Mouse (Mus musculus) left cerebral cortex, adult 18-20 months (tissue): Measurements from ENCODE around the gene Klhl2. TPM values are rescaled to one million over a fixed set of nuclear protein-coding genes. Genes with fewer than 3 reads are reported as not detected.

Experiments
- DNase-seq, 2 experiments: peaks; one replicate each; pipeline ENCODE4 v3.0.0; 2021 to 2022; ENCODE audit warnings: low spot score in 2 of 2, mixed read lengths in 1 of 2
- total RNA-seq, 2 experiments: library from RNA; stranded (reverse); gene quantifications; 2 replicates each; pipeline ENCODE4 v1.2.3; 2021

The Klhl2 gene
- total RNA-seq, 2 experiments from 2014 or later = 157 to 168 TPM

GRCm38 (mm10) chr8:64770814-64771213, 79.0 kb downstream of the Klhl2 start:
- DNase-seq = no peak

DNA sequence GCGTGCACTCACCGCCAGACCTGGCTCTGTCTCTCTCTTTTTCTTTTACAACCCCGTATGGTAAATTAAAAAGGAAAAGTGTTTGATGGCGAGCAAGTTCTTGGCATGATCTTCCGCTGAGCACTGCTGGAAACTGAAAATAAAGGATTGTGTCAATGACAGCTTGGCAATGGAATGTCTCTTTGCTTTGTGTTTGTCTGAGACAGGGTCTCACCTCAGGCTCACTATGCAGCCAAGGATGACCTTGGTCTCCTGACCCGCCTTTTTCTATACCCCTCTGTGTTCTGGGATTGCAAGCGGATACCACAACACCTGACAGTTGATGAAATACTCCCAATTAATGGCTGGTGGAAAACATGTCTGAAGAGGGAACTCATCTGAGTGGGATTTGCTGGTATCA, 80.2 kb downstream of the Klhl2 start:
- no peak for DNase-seq

GRCm38 (mm10) chr8:64768645-64769044, 81.2 kb downstream of the Klhl2 start:
- DNase-seq = no peak

DNA sequence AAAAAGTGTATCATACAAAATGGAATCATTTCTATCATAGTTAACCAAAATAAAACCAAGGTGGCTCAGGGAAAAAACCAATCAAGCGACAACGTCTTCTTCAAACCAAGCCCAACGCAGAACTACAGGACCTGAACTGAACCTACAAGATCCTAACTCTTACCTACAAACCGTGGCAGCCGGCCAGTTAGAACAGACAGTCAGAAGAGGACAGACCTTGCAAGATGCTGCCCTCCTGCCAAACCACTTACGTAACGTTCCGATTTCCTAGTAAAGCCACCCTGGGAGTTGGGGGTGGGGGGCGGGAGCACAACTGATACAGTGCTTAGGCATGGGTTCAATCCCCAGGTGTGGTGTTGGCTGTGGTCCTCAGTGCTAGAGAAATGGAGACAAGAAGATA, 82.8 kb downstream of the Klhl2 start:
- DNase-seq = no peak

DNA sequence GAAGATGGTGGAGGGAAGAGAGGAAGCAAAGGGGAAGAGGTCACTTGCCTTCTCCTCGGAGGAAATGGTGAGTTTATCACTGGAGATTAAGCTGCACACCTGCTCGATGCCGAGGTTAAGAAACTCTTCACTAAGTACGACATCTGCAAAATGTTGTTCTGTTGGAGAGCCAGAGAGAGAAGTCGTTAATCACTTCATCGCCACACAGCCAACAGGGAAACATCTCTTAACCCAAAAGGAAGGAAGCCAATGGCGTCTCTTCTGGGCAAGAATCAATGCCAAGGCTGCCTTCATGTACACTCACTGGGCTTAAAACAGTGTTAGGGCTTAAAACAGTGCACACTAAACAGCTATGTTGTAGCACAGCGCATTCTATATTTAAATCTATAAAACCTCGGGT, 85.7 kb downstream of the Klhl2 start:
- no peak for DNase-seq

GRCm38 (mm10) chr8:64762751-64763150, 87.1 kb downstream of the Klhl2 start:
- DNase-seq = no peak

GRCm38 (mm10) chr8:64761430-64761829, 88.4 kb downstream of the Klhl2 start:
- DNase-seq = no peak

GRCm38 (mm10) chr8:64757956-64758355, 91.9 kb downstream of the Klhl2 start:
- DNase-seq = no peak

GRCm38 (mm10) chr8:64746215-64747058, 103.4 kb downstream of the Klhl2 start:
- DNase-seq = no peak

GRCm38 (mm10) chr8:64740547-64741211, 109.1 kb downstream of the Klhl2 start:
- no peak for DNase-seq

DNA sequence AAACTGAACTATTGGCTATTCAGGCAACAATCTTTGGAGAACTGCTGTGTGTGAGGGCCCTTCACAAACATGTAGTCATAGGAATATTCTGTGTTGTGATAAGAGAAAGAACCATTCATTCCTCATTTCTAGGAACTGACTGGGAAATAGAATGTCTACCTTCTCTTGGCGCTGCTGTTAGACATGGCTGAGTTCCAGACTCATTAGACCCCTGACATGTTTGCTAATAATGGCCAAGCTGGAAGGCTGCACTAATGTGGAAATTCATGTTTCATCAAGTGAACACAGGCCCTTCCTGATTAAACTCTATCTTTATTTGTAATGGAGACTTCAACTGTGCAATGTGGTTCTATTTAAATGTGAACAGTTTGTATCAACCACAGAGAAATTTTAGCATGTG, 110.9 kb downstream of the Klhl2 start:
- DNase-seq = no peak

- DNase-seq = no peak
These were observed 113.0 kb downstream of the Klhl2 start for GRCm38 (mm10) chr8:64736767-64737323.

DNA sequence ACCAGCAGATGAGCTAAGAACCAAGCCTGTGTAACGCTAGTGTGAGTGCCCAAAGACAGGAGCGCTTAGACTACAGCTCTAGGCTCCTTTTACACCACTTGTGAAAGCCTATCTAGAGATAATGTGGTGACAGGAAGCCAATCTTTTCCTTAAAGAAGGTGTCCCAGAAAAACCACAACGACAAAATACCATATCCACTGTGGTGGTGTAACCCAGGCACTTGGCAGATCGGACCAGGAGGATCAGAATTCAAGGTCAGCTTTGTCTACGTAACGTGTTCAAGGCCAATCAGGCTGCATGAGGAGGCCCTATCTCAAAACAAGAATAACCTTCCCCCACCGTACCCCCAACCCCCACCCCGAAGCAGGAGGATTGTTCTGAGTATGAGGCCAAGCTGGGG, 114.7 kb downstream of the Klhl2 start:
- DNase-seq = no peak

GRCm38 (mm10) chr8:64733271-64733943, 116.4 kb downstream of the Klhl2 start, which contains the start of gene Msmo1:
Msmo1 (minus strand) TSS chr8:64733792.
- peak; percentile 92 to 97 for DNase-seq

DNA sequence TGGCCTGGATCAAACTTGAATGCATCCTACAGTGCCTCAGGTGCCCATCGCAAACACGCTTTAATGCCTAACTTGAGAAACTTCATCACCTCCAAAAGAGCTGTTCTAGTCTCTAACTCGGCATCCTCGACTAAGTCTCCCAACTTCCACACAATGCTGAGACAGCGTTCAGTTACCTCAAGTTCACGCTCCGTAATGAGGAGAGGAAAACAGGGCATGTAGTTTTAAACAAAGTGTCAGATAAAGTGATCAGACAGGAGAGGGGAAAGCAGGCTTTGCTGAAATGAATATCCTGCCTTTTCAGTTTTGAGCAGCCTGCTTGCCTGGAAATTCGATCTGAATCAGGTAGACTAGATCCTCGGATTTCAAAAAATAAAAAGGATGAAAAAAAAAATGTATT, 117.2 kb downstream of the Klhl2 start:
- DNase-seq = no peak

- DNase-seq = no peak
These were observed 121.7 kb downstream of the Klhl2 start for GRCm38 (mm10) chr8:64728156-64728555.

GRCm38 (mm10) chr8:64726190-64726695, 123.6 kb downstream of the Klhl2 start:
- DNase-seq = peak; percentile 17 to 22

GRCm38 (mm10) chr8:64723206-64723605, 126.6 kb downstream of the Klhl2 start:
- DNase-seq = no peak

DNA sequence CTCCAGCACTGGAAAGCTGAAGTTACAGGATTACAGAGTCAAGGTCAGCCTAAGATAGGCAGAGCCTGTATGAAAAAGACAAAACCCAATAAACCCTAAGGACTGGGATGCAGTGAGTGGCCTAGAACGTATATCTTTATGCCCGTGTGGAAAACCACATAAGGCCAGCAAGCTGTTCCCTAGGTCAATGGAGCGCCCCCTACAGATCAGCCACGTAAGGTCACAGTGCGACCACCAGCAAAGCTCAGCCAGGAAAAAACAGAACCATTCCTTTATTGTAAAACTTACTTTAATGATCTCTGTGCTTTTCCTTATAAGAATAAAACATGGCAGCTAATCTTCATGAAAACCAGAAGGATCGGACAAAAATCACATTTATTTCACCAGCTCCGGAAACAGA, 131.9 kb downstream of the Klhl2 start:
- DNase-seq = no peak

GRCm38 (mm10) chr8:64712499-64712898, 137.3 kb downstream of the Klhl2 start:
- no peak for DNase-seq

DNA sequence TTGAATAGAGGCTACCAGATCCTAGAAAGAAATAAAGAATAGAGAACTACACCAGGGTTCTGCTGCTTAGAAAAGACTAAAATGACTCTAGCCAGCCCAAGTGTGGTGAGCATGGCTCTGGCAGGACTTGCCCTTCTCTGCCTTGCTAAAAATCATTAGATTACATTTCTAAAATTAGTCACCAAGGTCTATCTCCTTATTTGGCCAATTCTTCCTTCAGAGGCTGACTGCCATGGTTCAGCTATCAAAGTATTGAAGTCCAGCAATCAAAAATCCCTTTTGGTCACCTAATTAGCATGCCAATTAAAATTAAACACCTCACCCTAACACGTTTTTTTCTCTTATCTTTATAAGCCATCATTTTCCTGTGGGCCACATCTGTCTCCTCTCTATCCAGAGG, 138.3 kb downstream of the Klhl2 start:
- DNase-seq = no peak
